ENCODE assay signal across 26 mouse cellular contexts in the genomic region with DNA sequence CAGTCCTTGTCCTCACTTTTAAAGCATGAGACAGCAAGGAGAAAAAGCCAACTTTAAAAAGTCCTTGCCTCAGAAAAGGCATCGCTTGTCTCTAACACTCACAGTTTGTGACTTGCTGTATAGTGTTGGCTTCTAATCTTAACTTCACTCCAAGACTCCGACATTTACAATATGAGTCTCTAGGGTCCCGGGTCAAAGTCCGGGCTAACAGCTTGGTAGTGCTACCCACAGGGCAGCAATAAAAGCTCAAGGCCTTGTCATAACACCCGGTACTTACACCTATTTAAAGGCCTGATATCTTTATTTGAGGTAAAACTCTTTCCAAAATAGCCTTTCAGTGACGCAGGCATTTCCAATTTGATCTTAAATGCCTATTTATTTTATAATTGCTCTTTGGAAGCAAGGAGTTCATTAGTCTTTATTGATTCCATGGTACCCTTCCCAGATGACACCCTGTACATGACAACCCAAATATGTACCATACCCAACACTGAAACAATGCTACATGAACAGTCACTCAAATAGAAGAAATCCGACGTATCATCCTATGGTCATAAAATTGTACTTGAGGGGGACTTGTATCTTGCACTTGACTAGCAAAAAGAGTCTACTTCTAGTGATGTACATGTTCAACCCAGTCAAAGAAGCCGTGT. TPM values are rescaled to one million over a fixed set of nuclear protein-coding genes. Genes with fewer than 3 reads are reported as not detected.
DNase-seq lines count a peak whose midpoint lies in the region; ATAC-seq and TF ChIP-seq lines count a peak whose summit lies in the region.
"Had no signal": no experiment of that assay in that cellular context is flagged by ENCODE, and none has a peak within 500 bp of the region (broad histone marks: within the 10 kb centered on the region; RNA-seq: fewer than 3 reads in every experiment).

No protein-coding gene starts in this region.

- H3K4me3 ChIP-seq in lung, embryonic 14.5 days (ENCODE audit: low read depth, low read length), result no peak overlapping the region
- H3K4me3 ChIP-seq in lung, postnatal 0 days (ENCODE audit: low read depth, low read length), result no peak overlapping the region
- H3K4me3 ChIP-seq in intestine, embryonic 15.5 days (replicated peaks), result no peak overlapping the region
- H3K4me3 ChIP-seq in intestine, postnatal 0 days (ENCODE audit: low read depth, low read length), result no peak overlapping the region
- no peak overlapping the region for H3K4me3 ChIP-seq in small intestine, adult 2 months (ENCODE audit: low read depth, low read length)
- no peak overlapping the region for H3K4me3 ChIP-seq in kidney, adult 2 months (ENCODE audit: insufficient read depth, low read depth, low read length)
- no peak overlapping the region for H3K4me3 ChIP-seq in stomach, postnatal 0 days (ENCODE audit: low read depth, low read length)
- H3K4me3 ChIP-seq: embryonic facial prominence, embryonic 10.5 days; embryonic facial prominence, embryonic 12.5 days; forebrain, embryonic 10.5 days; forebrain, embryonic 12.5 days had no signal

- H3K36me3 ChIP-seq in lung, embryonic 14.5 days (ENCODE audit: insufficient read depth), result no peaks in the 10 kb centered on the region
- H3K36me3 ChIP-seq in lung, postnatal 0 days (ENCODE audit: insufficient read depth, low read length), result no peaks in the 10 kb centered on the region
- H3K36me3 ChIP-seq in intestine, embryonic 15.5 days, result no peaks in the 10 kb centered on the region
- H3K36me3 ChIP-seq in intestine, postnatal 0 days (ENCODE audit: control insufficient read depth, insufficient read depth), result no peaks in the 10 kb centered on the region
- no peaks in the 10 kb centered on the region for H3K36me3 ChIP-seq in small intestine, adult 2 months (ENCODE audit: control insufficient read depth, insufficient read depth, low read length)
- no peaks in the 10 kb centered on the region for H3K36me3 ChIP-seq in kidney, adult 2 months (ENCODE audit: control insufficient read depth, insufficient read depth, low read length)
- H3K36me3 ChIP-seq in stomach, postnatal 0 days (ENCODE audit: control insufficient read depth, insufficient read depth, low read length), result no peaks in the 10 kb centered on the region
- H3K36me3 ChIP-seq: embryonic facial prominence, embryonic 10.5 days; embryonic facial prominence, embryonic 12.5 days; forebrain, embryonic 10.5 days; forebrain, embryonic 12.5 days; G1E had no signal

- H3K4me1 ChIP-seq in lung, embryonic 14.5 days (ENCODE audit: insufficient read depth), result no peaks in the 10 kb centered on the region
- no peaks in the 10 kb centered on the region for H3K4me1 ChIP-seq in lung, postnatal 0 days (ENCODE audit: insufficient read depth, low read depth, low read length)
- no peaks in the 10 kb centered on the region for H3K4me1 ChIP-seq in intestine, embryonic 15.5 days (replicated peaks)
- H3K4me1 ChIP-seq in intestine, postnatal 0 days (replicated peaks; ENCODE audit: control insufficient read depth, insufficient read depth, low read length), result no peaks in the 10 kb centered on the region; the same call in 1 of the 2 replicates
- peaks cover 16% of the 10 kb centered on the region for H3K4me1 ChIP-seq in small intestine, adult 2 months (ENCODE audit: control insufficient read depth, insufficient read depth, insufficient read length, low read length)
- no peaks in the 10 kb centered on the region for H3K4me1 ChIP-seq in kidney, adult 2 months (ENCODE audit: control insufficient read depth, insufficient read depth, low read length)
- H3K4me1 ChIP-seq in stomach, postnatal 0 days (replicated peaks; ENCODE audit: control insufficient read depth, insufficient read depth), result no peaks in the 10 kb centered on the region
- H3K4me1 ChIP-seq: embryonic facial prominence, embryonic 10.5 days; embryonic facial prominence, embryonic 12.5 days; forebrain, embryonic 10.5 days; forebrain, embryonic 12.5 days had no signal

- WGBS in lung, embryonic 14.5 days, result 53% methylated on average over 9 of the region's 9 CpGs
- WGBS in lung, postnatal 0 days, result 68% methylated on average over 9 of the region's 9 CpGs
- WGBS in intestine, embryonic 15.5 days, result 60% methylated on average over 9 of the region's 9 CpGs
- WGBS in intestine, postnatal 0 days, result 50% methylated on average over 9 of the region's 9 CpGs
- 43% methylated on average over 9 of the region's 9 CpGs for WGBS in small intestine, adult 2 months
- WGBS in kidney, adult 2 months, result 86% methylated on average over 9 of the region's 9 CpGs
- WGBS in stomach, postnatal 0 days, result 87% methylated on average over 9 of the region's 9 CpGs

- no peaks in the 10 kb centered on the region for H3K9me3 ChIP-seq in lung, embryonic 14.5 days (ENCODE audit: low read depth, low read length)
- H3K9me3 ChIP-seq in lung, postnatal 0 days (ENCODE audit: low read length), result no peaks in the 10 kb centered on the region
- H3K9me3 ChIP-seq in intestine, embryonic 15.5 days, result no peaks in the 10 kb centered on the region
- no peaks in the 10 kb centered on the region for H3K9me3 ChIP-seq in intestine, postnatal 0 days (ENCODE audit: control insufficient read depth)
- no peaks in the 10 kb centered on the region for H3K9me3 ChIP-seq in stomach, postnatal 0 days (ENCODE audit: control insufficient read depth, low read length)
- H3K9me3 ChIP-seq: embryonic facial prominence, embryonic 10.5 days; embryonic facial prominence, embryonic 12.5 days; forebrain, embryonic 10.5 days; forebrain, embryonic 12.5 days; G1E had no signal

- no peak for TF ChIP-seq POLR2A in small intestine, adult 2 months (IDR thresholded peaks at IDR 0.05; ENCODE audit: low read depth, low read length)
- TF ChIP-seq POLR2A in kidney, adult 2 months (IDR thresholded peaks at IDR 0.05; ENCODE audit: low read depth, low read length), result no peak

- H3K27ac ChIP-seq in lung, embryonic 14.5 days (ENCODE audit: low read depth), result no peak overlapping the region
- no peak overlapping the region for H3K27ac ChIP-seq in lung, postnatal 0 days (ENCODE audit: low read length)
- no peak overlapping the region for H3K27ac ChIP-seq in intestine, embryonic 15.5 days
- no peak overlapping the region for H3K27ac ChIP-seq in intestine, postnatal 0 days (ENCODE audit: low read depth, low read length)
- peak overlapping the region; percentile 53; the same call in 1 of the 2 replicates for H3K27ac ChIP-seq in small intestine, adult 2 months (ENCODE audit: insufficient read depth, low read depth, low read length)
- H3K27ac ChIP-seq in kidney, adult 2 months (ENCODE audit: insufficient read depth, low read depth, low read length), result no peak overlapping the region
- H3K27ac ChIP-seq in stomach, postnatal 0 days (replicated peaks), result no peak overlapping the region
- H3K27ac ChIP-seq: embryonic facial prominence, embryonic 10.5 days; embryonic facial prominence, embryonic 12.5 days; forebrain, embryonic 10.5 days; forebrain, embryonic 12.5 days had no signal

- no peak overlapping the region for H3K4me2 ChIP-seq in lung, embryonic 14.5 days
- H3K4me2 ChIP-seq in lung, postnatal 0 days (replicated peaks; ENCODE audit: low read depth, low read length), result no peak overlapping the region
- no peak overlapping the region for H3K4me2 ChIP-seq in intestine, embryonic 15.5 days (replicated peaks)
- no peak overlapping the region for H3K4me2 ChIP-seq in intestine, postnatal 0 days (replicated peaks; ENCODE audit: low read depth)
- H3K4me2 ChIP-seq in stomach, postnatal 0 days (replicated peaks; ENCODE audit: low read depth), result no peak overlapping the region
- H3K4me2 ChIP-seq: embryonic facial prominence, embryonic 12.5 days; forebrain, embryonic 12.5 days had no signal

- ATAC-seq in lung, embryonic 14.5 days (ENCODE audit: insufficient read depth), result no peak
- no peak for ATAC-seq in lung, postnatal 0 days
- peak; percentile 95 for ATAC-seq in intestine, embryonic 15.5 days
- peak; percentile 95 for ATAC-seq in intestine, postnatal 0 days
- ATAC-seq in stomach, postnatal 0 days (ENCODE audit: low FRiP score, low TSS enrichment), result no peak
- ATAC-seq: forebrain, embryonic 14.5 days; forebrain, embryonic 16.5 days; Patski had no signal

- TF ChIP-seq CTCF in lung, embryonic 14.5 days (IDR thresholded peaks at IDR 0.05; ENCODE audit: low read depth), result no peak
- TF ChIP-seq CTCF in lung, postnatal 0 days (IDR thresholded peaks at IDR 0.05), result no peak
- TF ChIP-seq CTCF in intestine, postnatal 0 days (IDR thresholded peaks at IDR 0.05; ENCODE audit: low read depth), result no peak
- TF ChIP-seq CTCF in small intestine, adult 2 months (IDR thresholded peaks at IDR 0.05; ENCODE audit: extremely low read depth, insufficient read length, insufficient replicate concordance, low read depth, low read length), result no peak
- no peak for TF ChIP-seq CTCF in kidney, adult 2 months (conservative IDR thresholded peaks at IDR 0.05; ENCODE audit: insufficient read depth, insufficient read length, low read depth, low read length)
- no peak for TF ChIP-seq CTCF in stomach, postnatal 0 days (IDR thresholded peaks at IDR 0.05; ENCODE audit: low read depth)

- peak; percentile 44 for DNase-seq in lung, embryonic 14.5 days
- DNase-seq in lung, postnatal 0 days (ENCODE audit: low spot score), result no peak
- no peak for DNase-seq in kidney, adult 2 months
- DNase-seq in stomach, postnatal 0 days (ENCODE audit: low spot score), result no peak
- DNase-seq in adipocyte (ENCODE audit: low spot score), result no peak
- DNase-seq: adrenal gland, adult 2 months; adrenal gland, postnatal 10 days; adrenal gland, postnatal 25 days; cerebellum, adult 11 months; cerebellum, adult 18-20 months; cerebellum, adult 8-10 months; cerebellum, adult 9-11 months; cerebellum, postnatal 14 days; cerebellum, postnatal 36 days had no signal

- TF ChIP-seq EP300 in lung, postnatal 0 days (IDR thresholded peaks at IDR 0.05), result no peak
- no peak for TF ChIP-seq EP300 in stomach, postnatal 0 days (optimal IDR thresholded peaks at IDR 0.05)

- no peaks in the 10 kb centered on the region for H3K27me3 ChIP-seq in lung, embryonic 14.5 days (ENCODE audit: insufficient read depth, low read length)
- H3K27me3 ChIP-seq in lung, postnatal 0 days (replicated peaks; ENCODE audit: insufficient read depth, low read length), result no peaks in the 10 kb centered on the region
- no peaks in the 10 kb centered on the region for H3K27me3 ChIP-seq in intestine, embryonic 15.5 days (replicated peaks)
- no peaks in the 10 kb centered on the region for H3K27me3 ChIP-seq in intestine, postnatal 0 days (replicated peaks; ENCODE audit: control insufficient read depth, insufficient read depth, low read length)
- H3K27me3 ChIP-seq in small intestine, adult 2 months (ENCODE audit: control insufficient read depth, insufficient read depth, low read length), result no peaks in the 10 kb centered on the region
- H3K27me3 ChIP-seq in kidney, adult 2 months (replicated peaks; ENCODE audit: control insufficient read depth, insufficient read depth, low read length), result no peaks in the 10 kb centered on the region
- no peaks in the 10 kb centered on the region for H3K27me3 ChIP-seq in stomach, postnatal 0 days (ENCODE audit: control insufficient read depth, insufficient read depth, low read length)
- H3K27me3 ChIP-seq: CH12.LX; embryonic facial prominence, embryonic 12.5 days; forebrain, embryonic 12.5 days; Patski had no signal

- H3K9ac ChIP-seq in lung, embryonic 14.5 days, result no peak overlapping the region
- H3K9ac ChIP-seq in lung, postnatal 0 days (replicated peaks; ENCODE audit: low read depth), result no peak overlapping the region
- H3K9ac ChIP-seq in intestine, embryonic 15.5 days, result no peak overlapping the region
- H3K9ac ChIP-seq in intestine, postnatal 0 days (ENCODE audit: low read depth, low read length), result no peak overlapping the region
- no peak overlapping the region for H3K9ac ChIP-seq in stomach, postnatal 0 days (ENCODE audit: low read length)
- H3K9ac ChIP-seq: embryonic facial prominence, embryonic 12.5 days; forebrain, embryonic 12.5 days had no signal

RNA-seq across cellular contexts. Expression of a gene that starts 41.9 kb away (rescaled TPM):
- 53.1 and 55.2 TPM in 2 replicates for polyA plus RNA-seq in lung, embryonic 14.5 days (2014; fragmentation: Nextera tagmentation; extraction: Ambion mirVana)
- 25.3 and 29.6 TPM in 2 replicates for polyA plus RNA-seq in lung, postnatal 0 days (2015; fragmentation: Nextera tagmentation; extraction: Ambion mirVana)
- polyA plus RNA-seq in intestine, embryonic 15.5 days (2015; fragmentation: Nextera tagmentation; extraction: Ambion mirVana), result 34.5 and 36.6 TPM in 2 replicates
- 27.8 and 31.1 TPM in 2 replicates for polyA plus RNA-seq in intestine, postnatal 0 days (2015; fragmentation: Nextera tagmentation; extraction: Ambion mirVana)
- polyA plus RNA-seq in small intestine, adult 2 months (2012; rRNA removed), result 7.2 and 18.6 TPM in 2 replicates
- polyA plus RNA-seq in kidney, adult 2 months (2012; rRNA removed), result 7.1 and 8.3 TPM in 2 replicates
- polyA plus RNA-seq in stomach, postnatal 0 days (2015; fragmentation: Nextera tagmentation; extraction: Ambion mirVana), result 13.0 and 15.7 TPM in 2 replicates

Comparison
In these comparisons a context has a peak if more than half of its experiments do, and no peak if none do; other contexts are left out.
1. ATAC-seq: peak in intestine, embryonic 15.5 days (single experiment) and intestine, postnatal 0 days (single experiment); none in lung, embryonic 14.5 days (single experiment), lung, postnatal 0 days (single experiment) and stomach, postnatal 0 days (single experiment).